Mouse (Mus musculus) cerebellum, adult 2 months (tissue): ENCODE measurements around the gene Gpr61.

Experiments used
- CTCF ChIP-seq: fragments of 200-500 bp; IDR thresholded peaks from 2 replicates; pipeline ENCODE4 v1.5.1; 2011; ENCODE audit warnings: low read depth, mild to moderate bottlenecking, control low read depth, low read length, moderate library complexity, borderline replicate concordance; ENCODE audit not compliant: insufficient read depth
- POLR2A ChIP-seq: fragments of 200-500 bp; IDR thresholded peaks from 2 replicates; pipeline ENCODE4 v1.6.1; 2011; ENCODE audit warnings: low read length, control low read depth, borderline replicate concordance; ENCODE audit not compliant: insufficient read depth

DNA sequence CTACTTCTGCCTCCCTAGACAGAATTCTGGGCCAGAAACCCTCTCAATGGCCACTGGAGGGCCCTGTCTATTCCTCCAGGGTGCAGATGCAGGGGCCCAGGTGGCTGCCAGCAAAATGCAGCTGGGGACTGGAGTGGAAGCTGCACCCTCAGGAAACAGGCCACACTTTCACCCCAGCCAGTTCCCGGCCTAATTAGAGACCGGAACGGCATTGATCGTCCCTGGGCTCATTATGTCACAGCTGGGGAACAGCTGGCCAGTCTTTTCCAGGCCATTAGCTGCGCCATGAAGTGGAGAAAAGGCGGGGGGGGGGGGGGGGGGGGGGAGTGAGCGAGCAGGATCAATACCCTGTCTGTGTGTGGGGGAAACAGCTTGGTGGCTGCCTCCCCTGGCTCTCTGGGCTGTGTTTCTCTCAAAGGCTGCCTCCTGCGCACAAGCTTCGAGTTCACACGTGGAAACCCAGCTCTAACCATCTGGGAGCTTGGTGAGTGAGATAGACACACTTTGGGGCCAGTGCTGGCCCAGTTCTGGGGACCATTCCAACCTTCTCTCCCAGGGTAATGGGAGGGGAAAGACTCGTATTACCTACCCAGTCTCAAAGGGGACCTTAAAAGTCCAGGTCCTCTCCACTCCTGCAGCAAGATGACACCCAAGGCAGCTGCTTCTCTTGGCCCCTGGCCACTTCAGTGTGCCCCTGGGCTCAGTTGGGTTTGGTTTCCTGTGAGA lies 12.0 kb upstream of the Gpr61 start:
- TF ChIP-seq CTCF, result no peak
- TF ChIP-seq POLR2A, result no peak
